Mouse (Mus musculus) forebrain, embryonic 11.5 days (tissue): ENCODE results near the gene Cxxc4. TPM values are rescaled to one million over a fixed set of nuclear protein-coding genes. Genes with fewer than 3 reads are reported as not detected.
A peak's percentile ranks its signal among the peaks of the same experiment; 100 is the strongest.

Experiments used
- ATAC-seq: fragments of 200-750 bp; cut with Nextera tagmentation; replicated peaks from 2 replicates; pipeline ENCODE4 v1.8.0; 2017; ENCODE audit warnings: moderate TSS enrichment; ENCODE audit not compliant: low FRiP score
- DNase-seq: peaks from one replicate; pipeline ENCODE4 v3.0.0-alpha.2; 2017; ENCODE audit warnings: low spot score
- H3K27ac ChIP-seq: fragments of 300-500 bp; sonication (generic); 2 replicates; pipeline ENCODE4 v1.5.1; 2014; ENCODE audit warnings: low read depth, low read length
- H3K27me3 ChIP-seq: fragments of 300-500 bp; sonication (generic); 2 replicates; pipeline ENCODE4 v1.6.1; 2014; ENCODE audit warnings: mild to moderate bottlenecking, low read length, mixed read lengths; ENCODE audit not compliant: control insufficient read depth, insufficient read depth
- H3K36me3 ChIP-seq: fragments of 300-500 bp; sonication (generic); 2 replicates; pipeline ENCODE4 v1.6.1; 2014; ENCODE audit warnings: mild to moderate bottlenecking, low read length, moderate library complexity, mixed read lengths; ENCODE audit not compliant: control insufficient read depth, insufficient read depth
- H3K4me1 ChIP-seq: fragments of 300-500 bp; sonication (generic); replicated peaks from 2 replicates; pipeline ENCODE4 v1.6.1; 2014; ENCODE audit warnings: low read length, mixed read lengths; ENCODE audit not compliant: control insufficient read depth, insufficient read depth
- H3K4me2 ChIP-seq: fragments of 300-500 bp; sonication (generic); 2 replicates; pipeline ENCODE4 v1.6.1; 2014; ENCODE audit warnings: low read depth, mild to moderate bottlenecking, low read length, moderate library complexity, mixed read lengths; ENCODE audit not compliant: severe bottlenecking
- H3K4me3 ChIP-seq: fragments of 300-500 bp; sonication (generic); 2 replicates; pipeline ENCODE4 v1.5.1; 2014; ENCODE audit warnings: low read depth, low read length
- H3K9ac ChIP-seq: fragments of 300-500 bp; sonication (generic); 2 replicates; pipeline ENCODE4 v1.6.1; 2014; ENCODE audit warnings: low read length
- H3K9me3 ChIP-seq: fragments of 300-500 bp; sonication (generic); 2 replicates; pipeline ENCODE4 v1.6.1; 2016; ENCODE audit warnings: low read length, mixed read lengths; ENCODE audit not compliant: control insufficient read depth
- WGBS: fragments of 180-500 bp; shearing (Covaris S2); extraction: QIAGEN DNeasy Blood & Tissue Kit; methylation state at CpG from one replicate; pipeline ENCODE4 v1.1.7; 2014; 5-methylcytosine and 5-hydroxymethylcytosine counted together
- polyA plus RNA-seq: library from polyadenylated mRNA; unstranded; fragments of >200 nt; fragmentation: Nextera tagmentation; extraction: Ambion mirVana; gene quantifications from 2 replicates; pipeline ENCODE4 v1.2.1, GENCODE M21; 2014

The Cxxc4 gene
- polyA plus RNA-seq, 1 experiment from 2014 or later: 24.8 TPM

DNA sequence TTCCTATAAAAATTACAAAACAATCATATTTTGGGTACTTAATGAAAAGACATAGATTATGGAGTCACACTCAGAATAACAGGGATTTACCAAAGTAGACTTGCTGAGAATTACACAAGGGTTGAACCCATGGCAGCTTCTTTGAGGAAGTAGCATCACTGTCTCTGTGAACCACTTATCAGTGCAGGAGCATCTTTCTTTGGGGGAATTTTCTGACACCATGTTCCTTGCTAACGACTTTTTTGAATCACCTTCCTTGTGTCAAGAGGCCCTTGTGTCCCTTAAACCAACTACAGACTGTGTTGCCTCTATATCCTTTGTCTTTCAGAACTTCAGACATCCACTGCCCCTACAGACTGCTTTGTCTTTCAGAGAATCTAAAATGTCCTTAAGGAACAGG is 13.7 kb upstream of the Cxxc4 start:
- WGBS: 69% methylated on average over 1 of the region's 1 CpGs
- ATAC-seq: no peak
- no peaks in the 10 kb centered on the region for H3K9me3 ChIP-seq
- H3K4me3 ChIP-seq: no peak overlapping the region
- H3K36me3 ChIP-seq: no peaks in the 10 kb centered on the region
- H3K4me1 ChIP-seq: no peaks in the 10 kb centered on the region
- H3K27me3 ChIP-seq: no peaks in the 10 kb centered on the region
- H3K9ac ChIP-seq: no peak overlapping the region
- H3K4me2 ChIP-seq: no peak overlapping the region
- no peak overlapping the region for H3K27ac ChIP-seq
- no peak for DNase-seq

GRCm38 (mm10) chr3:134223956-134224355 is 12.3 kb upstream of the Cxxc4 start:
- no peak for ATAC-seq
- Histone ChIP-seq H3K4me3 (no peak overlapping the region), H3K27me3 (no peaks in the 10 kb centered on the region), H3K9ac (no peak overlapping the region), H3K4me1 (no peaks in the 10 kb centered on the region), H3K9me3 (no peaks in the 10 kb centered on the region), H3K4me2 (no peak overlapping the region), H3K27ac (no peak overlapping the region), H3K36me3 (no peaks in the 10 kb centered on the region)
- no peak for DNase-seq
- 94% methylated on average over 7 of the region's 7 CpGs for WGBS

- H3K9me3 ChIP-seq: no peaks in the 10 kb centered on the region
- H3K9ac ChIP-seq: no peak overlapping the region
- no peak overlapping the region for H3K4me2 ChIP-seq
- WGBS: 92% methylated on average over 3 of the region's 3 CpGs
- no peaks in the 10 kb centered on the region for H3K36me3 ChIP-seq
- H3K4me1 ChIP-seq: no peaks in the 10 kb centered on the region
- no peaks in the 10 kb centered on the region for H3K27me3 ChIP-seq
- DNase-seq: no peak
- no peak for ATAC-seq
- no peak overlapping the region for H3K4me3 ChIP-seq
- H3K27ac ChIP-seq: no peak overlapping the region
Measured at GRCm38 (mm10) chr3:134225928-134226327, 10.4 kb upstream of the Cxxc4 start.

GRCm38 (mm10) chr3:134232753-134233152 is 3.5 kb upstream of the Cxxc4 start:
- Histone ChIP-seq H3K27ac (no peak overlapping the region), H3K4me1 (no peaks in the 10 kb centered on the region), H3K9me3 (no peaks in the 10 kb centered on the region), H3K27me3 (no peaks in the 10 kb centered on the region), H3K4me2 (no peak overlapping the region), H3K36me3 (no peaks in the 10 kb centered on the region), H3K4me3 (no peak overlapping the region), H3K9ac (no peak overlapping the region)
- DNase-seq (no peak), ATAC-seq (no peak)
- 79% methylated on average over 2 of the region's 2 CpGs for WGBS

GRCm38 (mm10) chr3:134235491-134236413 is 532 bp upstream of the Cxxc4 start:
- Histone ChIP-seq H3K4me2 (peak overlapping the region; percentile 69), H3K9ac (peak overlapping the region; percentile 66), H3K4me3 (peak overlapping the region; percentile 78), H3K27me3 (no peaks in the 10 kb centered on the region), H3K4me1 (no peaks in the 10 kb centered on the region; the same call in 1 of the 2 replicates), H3K9me3 (no peaks in the 10 kb centered on the region), H3K27ac (peak overlapping the region; percentile 98), H3K36me3 (no peaks in the 10 kb centered on the region)
- DNase-seq: peak; percentile 97
- under 1% methylated on average over 54 of the region's 55 CpGs for WGBS
- ATAC-seq: peak; percentile 78

- Histone ChIP-seq H3K9me3 (no peaks in the 10 kb centered on the region), H3K9ac (peak overlapping the region; percentile 66), H3K4me3 (peak overlapping the region; percentile 78), H3K27me3 (no peaks in the 10 kb centered on the region), H3K4me1 (no peaks in the 10 kb centered on the region; the same call in 1 of the 2 replicates), H3K4me2 (peak overlapping the region; percentile 69), H3K27ac (peak overlapping the region; percentile 98), H3K36me3 (no peaks in the 10 kb centered on the region)
- 7% methylated on average over 3 of the region's 3 CpGs for WGBS
- no peak for DNase-seq
- ATAC-seq: no peak
Measured at GRCm38 (mm10) chr3:134237113-134237805, 975 bp downstream of the Cxxc4 start.

GRCm38 (mm10) chr3:134238621-134239310 is 2.5 kb downstream of the Cxxc4 start:
- Histone ChIP-seq H3K9ac (peak overlapping the region; percentile 88), H3K4me3 (peak overlapping the region; percentile 78), H3K36me3 (no peaks in the 10 kb centered on the region), H3K9me3 (no peaks in the 10 kb centered on the region), H3K27ac (peak overlapping the region; percentile 98), H3K27me3 (no peaks in the 10 kb centered on the region), H3K4me2 (peak overlapping the region; percentile 69), H3K4me1 (no peaks in the 10 kb centered on the region; the same call in 1 of the 2 replicates)
- DNase-seq (peak; percentile 87), ATAC-seq (peak; percentile 57)
- 1% methylated on average over 14 of the region's 14 CpGs for WGBS

GRCm38 (mm10) chr3:134239321-134239970 is 3.2 kb downstream of the Cxxc4 start:
- WGBS: 2% methylated on average over 31 of the region's 51 CpGs
- H3K4me2 ChIP-seq: peak overlapping the region; percentile 69
- H3K9ac ChIP-seq: peak overlapping the region; percentile 88
- peak overlapping the region; percentile 78 for H3K4me3 ChIP-seq
- no peaks in the 10 kb centered on the region for H3K9me3 ChIP-seq
- DNase-seq (peak; percentile 87), ATAC-seq (peak; percentile 13)
- H3K4me1 ChIP-seq: no peaks in the 10 kb centered on the region; the same call in 1 of the 2 replicates
- no peaks in the 10 kb centered on the region for H3K36me3 ChIP-seq
- peak overlapping the region; percentile 98 for H3K27ac ChIP-seq
- no peaks in the 10 kb centered on the region for H3K27me3 ChIP-seq
